Mouse (Mus musculus): ENCODE measurements around the gene Cdc42bpa. TPM values are rescaled to one million over a fixed set of nuclear protein-coding genes. Genes with fewer than 3 reads are reported as not detected.

Gene Cdc42bpa
- polyA plus RNA-seq, 1 experiment from 2014 or later: 19.7 TPM

DNA sequence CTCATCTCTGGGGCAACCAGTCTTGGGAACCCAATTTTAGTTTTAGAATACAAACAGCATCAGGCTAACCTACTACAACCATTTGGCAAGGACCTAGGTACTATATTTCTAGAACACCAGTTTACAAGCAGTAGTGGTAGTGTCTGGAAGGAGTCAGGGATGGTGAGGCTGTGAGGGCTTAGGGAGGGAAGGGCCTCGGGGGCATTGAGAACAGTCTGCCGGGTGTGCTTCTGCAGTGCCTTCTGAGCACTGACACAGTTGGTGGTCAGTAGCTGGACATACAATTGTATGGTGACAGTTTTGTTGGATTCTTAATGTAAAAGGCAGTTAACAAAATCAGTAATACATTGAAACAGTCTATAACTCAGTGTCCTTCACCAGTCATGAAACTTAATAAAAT is 200.3 kb downstream of the Cdc42bpa start:
- peaks cover 13% of the 10 kb centered on the region; the same call in 1 of the 2 replicates for H3K36me3 ChIP-seq (ENCODE audit: control insufficient read depth, insufficient read depth, low read length)

DNA sequence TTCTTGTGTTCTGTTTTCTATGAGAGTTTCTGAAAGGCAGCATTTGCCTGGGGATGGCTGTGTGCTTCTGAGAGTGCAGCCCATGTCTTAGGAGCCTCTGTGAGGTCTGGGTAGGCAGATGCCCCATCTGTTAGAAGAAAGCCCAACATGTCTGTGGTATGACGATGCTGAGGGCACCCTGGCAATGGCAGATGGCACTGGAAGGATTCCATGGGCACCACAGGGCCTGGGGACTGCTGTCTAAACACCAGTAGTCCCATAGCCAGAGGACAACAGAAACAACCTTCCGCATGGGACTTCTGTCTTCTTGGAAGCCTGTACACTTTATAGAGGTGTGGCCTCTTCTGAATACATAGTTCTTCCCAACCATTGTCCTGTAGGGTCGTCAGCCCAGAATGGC is 200.9 kb downstream of the Cdc42bpa start:
- no peak overlapping the region for H3K4me2 ChIP-seq (replicated peaks; ENCODE audit: low read depth, low read length)
- no peak overlapping the region for H3K9ac ChIP-seq (ENCODE audit: low read depth, low read length)
- no peak for ATAC-seq (ENCODE audit: low FRiP score, low TSS enrichment)
- no peak overlapping the region for H3K27ac ChIP-seq (ENCODE audit: low read depth, low read length)
- peaks cover 13% of the 10 kb centered on the region; the same call in 1 of the 2 replicates for H3K36me3 ChIP-seq (ENCODE audit: control insufficient read depth, insufficient read depth, low read length)
- H3K4me3 ChIP-seq (ENCODE audit: low read length): no peak overlapping the region
- no peaks in the 10 kb centered on the region for H3K4me1 ChIP-seq (ENCODE audit: control insufficient read depth, insufficient read depth, low read length)
- H3K27me3 ChIP-seq (ENCODE audit: control insufficient read depth, insufficient read depth, low read length): no peaks in the 10 kb centered on the region
- no peaks in the 10 kb centered on the region for H3K9me3 ChIP-seq (ENCODE audit: control insufficient read depth, low read length)
- 84% methylated on average over 3 of the region's 3 CpGs for WGBS

More for the DNA sequence above, 200.3 kb downstream of the Cdc42bpa start:
- Histone ChIP-seq H3K9ac (ENCODE audit: low read depth, low read length) (no peak overlapping the region), H3K4me3 (ENCODE audit: low read length) (no peak overlapping the region), H3K4me2 (replicated peaks; ENCODE audit: low read depth, low read length) (no peak overlapping the region), H3K27ac (ENCODE audit: low read depth, low read length) (no peak overlapping the region), H3K4me1 (ENCODE audit: control insufficient read depth, insufficient read depth, low read length) (no peaks in the 10 kb centered on the region), H3K27me3 (ENCODE audit: control insufficient read depth, insufficient read depth, low read length) (no peaks in the 10 kb centered on the region), H3K9me3 (ENCODE audit: control insufficient read depth, low read length) (no peaks in the 10 kb centered on the region)
- WGBS: 80% methylated on average over 2 of the region's 2 CpGs
- no peak for ATAC-seq (ENCODE audit: low FRiP score, low TSS enrichment)

DNA sequence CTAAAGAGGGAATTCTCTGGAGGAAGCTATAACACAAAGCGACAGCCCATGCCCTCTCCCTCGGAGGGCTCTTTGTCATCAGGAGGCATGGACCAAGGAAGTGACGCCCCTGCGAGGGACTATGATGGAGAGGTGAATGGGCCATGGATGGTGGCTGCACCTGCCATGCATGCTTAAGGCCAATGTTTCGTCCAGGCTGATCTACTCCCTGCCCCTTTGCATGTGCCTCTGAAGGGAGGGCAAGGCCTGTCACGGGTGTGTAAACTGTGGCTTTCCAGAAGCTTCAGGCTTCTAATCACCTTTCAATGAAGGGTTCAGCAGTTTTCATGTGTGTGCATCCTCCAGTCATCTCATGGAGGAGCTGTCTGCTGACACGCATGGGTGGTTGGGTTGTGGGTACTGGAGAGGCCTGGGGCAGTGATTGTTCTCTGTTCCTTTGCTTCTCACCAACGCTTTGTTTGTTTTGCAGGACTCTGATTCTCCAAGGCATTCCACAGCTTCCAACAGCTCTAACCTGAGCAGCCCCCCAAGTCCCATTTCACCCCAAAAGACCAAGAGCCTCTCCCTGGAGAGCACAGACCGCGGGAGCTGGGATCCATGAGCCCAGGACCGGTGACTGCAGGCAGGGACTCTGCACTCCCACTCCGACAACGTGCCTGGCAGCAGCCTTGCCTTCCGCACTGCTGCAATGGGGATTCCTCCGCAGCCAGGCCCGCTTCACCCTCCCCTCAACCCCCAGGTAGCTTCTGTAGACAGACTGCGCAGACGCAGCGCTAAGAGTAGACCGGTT is 201.5 kb downstream of the Cdc42bpa start:
- H3K36me3 ChIP-seq (ENCODE audit: control insufficient read depth, insufficient read depth, low read length): peaks cover 13% of the 10 kb centered on the region; the same call in 1 of the 2 replicates
- ATAC-seq (ENCODE audit: low FRiP score, low TSS enrichment): peak; percentile 68; the same call in 1 of the 2 replicates
- H3K9me3 ChIP-seq (ENCODE audit: control insufficient read depth, low read length): no peaks in the 10 kb centered on the region
- H3K4me2 ChIP-seq (replicated peaks; ENCODE audit: low read depth, low read length): no peak overlapping the region
- 79% methylated on average over 20 of the region's 20 CpGs for WGBS
- H3K27me3 ChIP-seq (ENCODE audit: control insufficient read depth, insufficient read depth, low read length): no peaks in the 10 kb centered on the region
- no peak overlapping the region for H3K4me3 ChIP-seq (ENCODE audit: low read length)
- no peak overlapping the region for H3K27ac ChIP-seq (ENCODE audit: low read depth, low read length)
- no peaks in the 10 kb centered on the region for H3K4me1 ChIP-seq (ENCODE audit: control insufficient read depth, insufficient read depth, low read length)
- no peak overlapping the region for H3K9ac ChIP-seq (ENCODE audit: low read depth, low read length)

DNA sequence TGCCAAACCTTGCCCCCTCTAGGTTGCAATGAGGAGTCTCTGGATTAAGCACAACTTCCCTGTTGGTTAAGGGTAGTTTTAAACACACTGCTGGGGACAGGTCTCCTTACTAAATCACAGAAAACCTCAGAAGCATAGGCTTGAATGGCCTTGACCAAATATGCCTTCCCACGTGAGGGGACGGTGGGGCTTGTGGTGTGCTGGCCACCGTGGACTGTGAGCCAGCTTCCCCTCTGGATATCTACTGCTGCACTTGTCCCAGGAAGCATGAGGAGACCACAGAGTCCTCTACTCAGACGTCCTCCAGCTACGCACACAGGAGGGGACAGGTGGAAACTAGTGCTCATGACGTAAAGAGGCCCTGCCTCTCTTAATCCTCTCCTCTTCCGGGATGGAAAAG is 202.7 kb downstream of the Cdc42bpa start:
- no peak overlapping the region for H3K4me2 ChIP-seq (replicated peaks; ENCODE audit: low read depth, low read length)
- H3K9me3 ChIP-seq (ENCODE audit: control insufficient read depth, low read length): no peaks in the 10 kb centered on the region
- WGBS: 87% methylated on average over 7 of the region's 7 CpGs
- no peaks in the 10 kb centered on the region for H3K27me3 ChIP-seq (ENCODE audit: control insufficient read depth, insufficient read depth, low read length)
- H3K9ac ChIP-seq (ENCODE audit: low read depth, low read length): no peak overlapping the region
- no peaks in the 10 kb centered on the region for H3K4me1 ChIP-seq (ENCODE audit: control insufficient read depth, insufficient read depth, low read length)
- H3K4me3 ChIP-seq (ENCODE audit: low read length): no peak overlapping the region
- peaks cover 16% of the 10 kb centered on the region for H3K36me3 ChIP-seq (ENCODE audit: control insufficient read depth, insufficient read depth, low read length)
- ATAC-seq (ENCODE audit: low FRiP score, low TSS enrichment): no peak
- no peak overlapping the region for H3K27ac ChIP-seq (ENCODE audit: low read depth, low read length)

DNA sequence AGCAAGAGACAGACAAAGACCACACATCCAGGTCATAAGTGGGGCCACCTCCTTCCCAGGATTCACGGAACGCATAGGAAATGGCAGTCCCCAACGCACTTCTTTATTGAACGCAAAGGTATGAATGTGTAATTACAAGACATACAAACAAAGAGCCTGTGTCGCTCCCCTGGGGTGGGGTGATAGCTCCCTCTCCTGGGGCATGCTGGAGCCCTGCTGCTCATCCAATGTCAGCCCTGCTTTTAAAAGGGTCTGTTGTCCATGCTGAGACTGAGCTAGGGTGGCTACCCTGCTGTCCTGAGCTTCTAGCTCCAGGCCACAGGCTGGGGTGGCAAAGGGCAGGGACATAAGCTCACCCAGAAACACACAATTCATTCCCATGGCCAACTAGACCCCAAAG is 206.3 kb downstream of the Cdc42bpa start:
- no peak overlapping the region for H3K9ac ChIP-seq (ENCODE audit: low read depth, low read length)
- no peak overlapping the region for H3K4me2 ChIP-seq (replicated peaks; ENCODE audit: low read depth, low read length)
- H3K4me1 ChIP-seq (ENCODE audit: control insufficient read depth, insufficient read depth, low read length): no peaks in the 10 kb centered on the region
- 90% methylated on average over 5 of the region's 5 CpGs for WGBS
- H3K4me3 ChIP-seq (ENCODE audit: low read length): no peak overlapping the region
- no peak for ATAC-seq (ENCODE audit: low FRiP score, low TSS enrichment)
- H3K36me3 ChIP-seq (ENCODE audit: control insufficient read depth, insufficient read depth, low read length): peaks cover 10% of the 10 kb centered on the region
- no peaks in the 10 kb centered on the region for H3K27me3 ChIP-seq (ENCODE audit: control insufficient read depth, insufficient read depth, low read length)
- no peaks in the 10 kb centered on the region for H3K9me3 ChIP-seq (ENCODE audit: control insufficient read depth, low read length)
- no peak overlapping the region for H3K27ac ChIP-seq (ENCODE audit: low read depth, low read length)

DNA sequence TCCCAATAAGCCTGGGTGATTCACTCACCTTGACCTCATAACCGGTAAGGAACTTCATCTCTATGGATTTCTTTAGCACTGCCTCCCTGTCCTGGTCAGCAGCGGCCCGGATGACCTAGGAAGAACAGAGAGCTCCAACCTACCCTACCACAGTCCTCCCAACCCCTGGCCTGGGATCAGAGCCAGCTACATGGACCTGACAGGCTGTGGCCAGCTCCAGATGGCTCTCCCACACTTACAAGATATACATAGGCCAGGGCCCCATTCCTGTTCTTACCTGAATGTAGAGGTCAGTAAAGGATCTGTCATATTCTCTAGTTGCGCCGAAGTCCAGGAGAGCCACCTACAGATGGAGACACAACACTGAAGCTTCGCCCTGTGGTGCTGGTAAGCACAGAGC is 208.0 kb downstream of the Cdc42bpa start:
- H3K27me3 ChIP-seq (ENCODE audit: control insufficient read depth, insufficient read depth, low read length): no peaks in the 10 kb centered on the region
- H3K9me3 ChIP-seq (ENCODE audit: control insufficient read depth, low read length): no peaks in the 10 kb centered on the region
- whole genome bisulfite sequencing: 93% methylated on average over 6 of the region's 6 CpGs
- no peak for ATAC-seq (ENCODE audit: low FRiP score, low TSS enrichment)
- H3K4me1 ChIP-seq (ENCODE audit: control insufficient read depth, insufficient read depth, low read length): no peaks in the 10 kb centered on the region
- no peak overlapping the region for H3K4me2 ChIP-seq (replicated peaks; ENCODE audit: low read depth, low read length)
- H3K9ac ChIP-seq (ENCODE audit: low read depth, low read length): no peak overlapping the region
- H3K27ac ChIP-seq (ENCODE audit: low read depth, low read length): no peak overlapping the region
- no peak overlapping the region for H3K4me3 ChIP-seq (ENCODE audit: low read length)
- peaks cover 3% of the 10 kb centered on the region; the same call in 1 of the 2 replicates for H3K36me3 ChIP-seq (ENCODE audit: control insufficient read depth, insufficient read depth, low read length)

DNA sequence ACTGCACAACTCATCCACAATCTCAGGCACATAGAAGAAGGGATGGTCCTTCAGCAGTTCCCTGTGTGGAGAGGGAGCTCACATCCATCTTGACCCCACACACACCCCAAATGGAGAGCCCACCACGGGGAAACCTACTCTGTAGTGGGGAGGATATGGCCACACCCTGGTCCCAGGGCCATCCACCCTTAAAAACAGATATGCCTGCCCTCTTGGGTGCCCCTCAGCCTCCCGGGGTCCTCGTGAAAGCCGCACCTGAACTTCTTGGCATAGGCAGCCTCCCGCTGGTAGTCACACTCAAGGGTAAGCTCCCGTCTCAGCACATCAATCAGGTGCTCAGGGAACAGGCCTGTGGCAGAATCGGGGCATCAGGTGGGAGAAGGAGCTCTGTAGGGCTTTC is 208.9 kb downstream of the Cdc42bpa start:
- WGBS: 90% methylated on average over 7 of the region's 7 CpGs
- Histone ChIP-seq H3K4me3 (ENCODE audit: low read length) (no peak overlapping the region), H3K4me2 (replicated peaks; ENCODE audit: low read depth, low read length) (no peak overlapping the region), H3K9ac (ENCODE audit: low read depth, low read length) (no peak overlapping the region), H3K27ac (ENCODE audit: low read depth, low read length) (no peak overlapping the region), H3K27me3 (ENCODE audit: control insufficient read depth, insufficient read depth, low read length) (no peaks in the 10 kb centered on the region), H3K36me3 (ENCODE audit: control insufficient read depth, insufficient read depth, low read length) (peaks cover 3% of the 10 kb centered on the region; the same call in 1 of the 2 replicates), H3K9me3 (ENCODE audit: control insufficient read depth, low read length) (no peaks in the 10 kb centered on the region), H3K4me1 (ENCODE audit: control insufficient read depth, insufficient read depth, low read length) (no peaks in the 10 kb centered on the region)
- no peak for ATAC-seq (ENCODE audit: low FRiP score, low TSS enrichment)

DNA sequence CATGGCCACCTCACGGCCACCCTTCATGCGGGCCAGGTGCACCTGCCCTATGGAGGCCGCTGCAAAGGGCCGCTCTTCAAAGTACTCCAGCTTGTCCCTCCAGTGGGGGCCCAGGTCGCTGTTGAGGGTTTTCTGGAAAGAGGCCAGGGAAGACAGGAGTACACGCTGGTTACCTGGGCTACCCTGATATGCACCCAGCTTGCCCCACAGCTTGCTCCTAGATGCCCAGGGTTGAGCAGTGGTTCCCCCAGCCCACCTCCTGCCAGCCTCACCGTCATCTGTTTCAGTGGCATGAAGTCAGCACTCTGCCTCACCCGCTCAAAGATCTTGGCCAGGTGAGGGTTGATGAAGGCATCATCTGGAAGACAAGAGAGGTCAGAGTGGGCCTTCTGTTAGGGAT is 209.8 kb downstream of the Cdc42bpa start:
- ATAC-seq (ENCODE audit: low FRiP score, low TSS enrichment): no peak
- H3K27ac ChIP-seq (ENCODE audit: low read depth, low read length): no peak overlapping the region
- no peak overlapping the region for H3K4me2 ChIP-seq (replicated peaks; ENCODE audit: low read depth, low read length)
- 92% methylated on average over 8 of the region's 8 CpGs for WGBS
- H3K4me3 ChIP-seq (ENCODE audit: low read length): no peak overlapping the region
- no peaks in the 10 kb centered on the region for H3K4me1 ChIP-seq (ENCODE audit: control insufficient read depth, insufficient read depth, low read length)
- no peaks in the 10 kb centered on the region for H3K27me3 ChIP-seq (ENCODE audit: control insufficient read depth, insufficient read depth, low read length)
- peaks cover 3% of the 10 kb centered on the region; the same call in 1 of the 2 replicates for H3K36me3 ChIP-seq (ENCODE audit: control insufficient read depth, insufficient read depth, low read length)
- no peaks in the 10 kb centered on the region for H3K9me3 ChIP-seq (ENCODE audit: control insufficient read depth, low read length)
- no peak overlapping the region for H3K9ac ChIP-seq (ENCODE audit: low read depth, low read length)

DNA sequence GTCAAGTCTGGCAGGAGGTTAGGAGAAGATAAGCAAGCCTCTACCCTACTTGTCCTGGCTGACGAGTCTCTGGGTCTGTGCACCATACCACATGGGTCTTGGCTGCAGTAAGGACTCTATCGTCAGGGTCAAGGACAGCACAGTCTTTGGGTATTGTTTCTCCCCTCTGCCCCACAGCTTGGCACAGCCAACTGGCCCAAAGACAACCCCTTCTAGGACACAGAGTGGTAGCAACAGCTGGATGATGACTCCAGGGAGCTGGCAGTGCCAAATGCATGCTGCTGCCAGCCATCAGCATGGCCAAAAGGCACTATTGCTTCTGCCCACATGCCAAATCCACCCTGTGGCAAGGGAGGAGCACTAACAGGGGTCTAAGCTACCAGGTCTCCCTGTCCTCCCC is 211.6 kb downstream of the Cdc42bpa start:
- no peak overlapping the region for H3K9ac ChIP-seq (ENCODE audit: low read depth, low read length)
- no peaks in the 10 kb centered on the region for H3K4me1 ChIP-seq (ENCODE audit: control insufficient read depth, insufficient read depth, low read length)
- no peak overlapping the region for H3K4me3 ChIP-seq (ENCODE audit: low read length)
- H3K9me3 ChIP-seq (ENCODE audit: control insufficient read depth, low read length): no peaks in the 10 kb centered on the region
- peaks cover 3% of the 10 kb centered on the region; the same call in 1 of the 2 replicates for H3K36me3 ChIP-seq (ENCODE audit: control insufficient read depth, insufficient read depth, low read length)
- H3K27me3 ChIP-seq (ENCODE audit: control insufficient read depth, insufficient read depth, low read length): no peaks in the 10 kb centered on the region
- no peak overlapping the region for H3K4me2 ChIP-seq (replicated peaks; ENCODE audit: low read depth, low read length)
- no peak overlapping the region for H3K27ac ChIP-seq (ENCODE audit: low read depth, low read length)
- ATAC-seq (ENCODE audit: low FRiP score, low TSS enrichment): no peak
- WGBS: 86% methylated on average over 2 of the region's 2 CpGs
